Mouse (Mus musculus) Muller cell, postnatal 12 days (primary cell): ENCODE results near the gene Denr.
A peak's percentile ranks its signal among the peaks of the same experiment; 100 is the strongest.

ENCODE experiments used
- DNase-seq: peaks from one replicate; pipeline ENCODE4 v3.0.0-alpha.2; 2015; ENCODE audit errors: inconsistent ontology term

Gene Denr

DNA sequence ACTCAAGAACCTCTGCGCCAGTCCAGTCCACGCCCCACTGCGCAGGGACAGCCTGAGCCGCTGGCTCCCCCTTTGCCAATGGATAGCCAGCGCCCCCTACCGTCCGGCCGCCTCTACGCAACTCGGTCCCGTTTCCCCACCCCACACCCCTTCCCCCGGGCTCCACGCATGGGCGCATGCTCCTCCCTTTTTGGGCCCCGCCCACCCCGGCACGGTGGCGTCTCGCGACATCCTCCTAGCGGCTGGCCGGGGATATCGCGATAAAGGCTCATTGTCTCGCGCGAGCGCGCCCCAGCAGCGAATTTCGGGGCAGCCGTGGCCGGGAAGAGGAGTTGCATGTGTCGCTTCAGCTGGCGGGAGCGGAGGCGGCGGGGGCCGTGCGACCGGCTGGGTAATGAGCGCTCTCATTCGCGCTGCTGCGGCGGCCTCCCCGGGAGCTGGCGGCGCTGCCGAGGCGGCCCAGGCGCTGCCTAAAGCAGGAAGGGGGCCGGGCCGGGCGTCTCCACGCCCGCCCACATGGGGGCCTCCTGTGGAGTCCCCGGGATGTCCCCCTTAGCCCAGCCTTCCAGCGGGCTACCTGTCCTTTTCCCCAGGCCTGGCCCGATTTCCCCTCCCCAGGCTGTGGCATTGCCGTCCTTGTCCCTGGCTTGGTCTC lies at the start of gene Denr:
Gene Denr (plus strand): TSS at position 200 of the 655 bp plus-strand sequence.
- peak; percentile 100 for DNase-seq

DNA sequence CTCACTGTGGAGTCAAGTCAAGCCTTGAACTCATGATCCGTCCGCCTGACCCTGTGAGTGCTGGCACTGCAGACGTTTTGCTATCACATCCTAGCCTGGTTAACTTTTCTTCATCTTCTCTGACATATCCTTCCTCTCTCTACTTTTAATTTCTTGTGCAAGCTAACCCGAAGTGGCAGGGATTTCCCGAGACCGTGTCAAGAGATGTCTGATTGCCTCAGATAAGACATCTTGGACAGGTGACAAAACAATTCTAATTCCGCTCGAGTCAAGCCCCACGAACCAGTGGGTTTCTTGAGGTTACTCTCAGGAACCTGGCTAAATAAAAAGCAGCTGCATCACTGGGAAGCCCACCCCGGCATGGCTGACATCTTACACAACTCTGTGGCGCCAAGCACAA lies 48.2 kb upstream of the Denr start:
- DNase-seq: no peak

- no peak for DNase-seq
These were observed 44.3 kb upstream of the Denr start for GRCm38 (mm10) chr5:123862374-123863350.

GRCm38 (mm10) chr5:123863934-123864333 lies 43.0 kb upstream of the Denr start:
- DNase-seq: no peak

- DNase-seq: no peak
These were observed 41.6 kb upstream of the Denr start, which contains the start of gene Hcar2 for GRCm38 (mm10) chr5:123865365-123865764. Gene Hcar2 (minus strand): TSS chr5:123865499.

DNA sequence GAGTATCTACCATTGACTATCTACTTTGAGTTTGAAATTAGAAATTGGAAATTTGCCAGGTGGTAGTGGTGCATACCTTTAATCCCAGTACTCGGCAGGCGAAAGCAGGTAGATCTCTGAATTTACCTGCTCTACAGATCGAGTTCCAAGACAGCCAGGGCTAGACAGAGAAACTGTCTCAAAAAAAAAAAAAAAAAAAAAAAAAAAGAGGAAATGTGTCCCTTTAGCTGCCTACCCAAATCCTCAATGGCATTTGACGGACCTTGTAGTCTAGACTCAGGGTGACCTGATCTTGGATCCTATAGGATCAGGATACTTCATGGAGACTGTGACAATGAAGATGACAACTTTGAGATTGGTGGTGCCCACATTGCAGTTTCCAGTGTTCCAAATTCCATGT lies 40.5 kb upstream of the Denr start:
- DNase-seq: no peak

GRCm38 (mm10) chr5:123869615-123870014 lies 37.4 kb upstream of the Denr start:
- DNase-seq: no peak

DNA sequence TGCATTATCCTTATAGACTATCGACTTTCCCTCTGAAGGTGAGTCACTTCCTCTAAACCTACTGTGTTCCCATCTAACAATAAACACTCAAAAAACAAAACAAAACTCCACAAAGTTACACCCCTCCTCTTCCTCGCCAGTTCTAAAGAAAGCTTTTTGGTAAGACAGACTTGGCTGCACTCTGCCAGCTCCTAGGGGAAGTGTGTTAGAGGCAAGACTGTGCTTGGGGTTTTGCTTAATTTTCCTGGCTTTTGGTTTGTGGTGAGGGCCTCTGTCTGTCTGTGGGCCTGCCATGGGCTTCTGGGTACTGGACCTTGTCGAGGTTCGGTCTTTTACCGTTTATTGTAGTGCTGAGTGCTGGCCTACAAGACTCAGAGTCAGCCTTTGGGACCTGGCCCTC lies 32.8 kb upstream of the Denr start:
- no peak for DNase-seq

DNA sequence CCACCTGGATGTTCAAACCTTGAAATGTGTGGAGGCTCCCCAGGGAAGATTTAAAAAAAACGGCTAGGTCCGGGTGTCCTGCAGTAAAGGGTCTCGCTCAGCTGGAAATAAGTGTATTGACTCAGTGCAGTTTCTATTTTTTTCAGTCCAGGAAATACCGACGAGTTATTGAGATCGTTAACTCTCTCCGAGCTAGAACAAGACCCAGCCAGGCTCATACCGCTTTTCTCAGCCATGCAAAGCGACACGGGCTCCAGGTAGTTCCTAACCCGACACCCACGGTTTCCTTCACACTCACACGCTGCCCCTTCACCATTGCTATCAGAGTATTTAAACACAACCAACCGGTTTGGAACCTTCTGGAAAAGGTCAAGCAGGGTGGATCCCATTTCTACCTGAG lies 28.9 kb upstream of the Denr start:
- DNase-seq: no peak

- DNase-seq: no peak
These were observed 27.0 kb upstream of the Denr start, which contains the start of gene Hcar1 for GRCm38 (mm10) chr5:123879928-123880327. Gene Hcar1 (minus strand): TSS chr5:123880020.

GRCm38 (mm10) chr5:123880778-123881177 lies 26.2 kb upstream of the Denr start:
- no peak for DNase-seq

- DNase-seq: no peak
These were observed 23.1 kb upstream of the Denr start for GRCm38 (mm10) chr5:123883891-123884290.

GRCm38 (mm10) chr5:123884332-123884731 lies 22.6 kb upstream of the Denr start:
- DNase-seq: no peak

GRCm38 (mm10) chr5:123886365-123886764 lies 20.6 kb upstream of the Denr start:
- DNase-seq: no peak

- no peak for DNase-seq
These were observed 16.7 kb upstream of the Denr start for GRCm38 (mm10) chr5:123890312-123890711.

- DNase-seq: no peak
These were observed 16.0 kb upstream of the Denr start for GRCm38 (mm10) chr5:123890987-123891386.

DNA sequence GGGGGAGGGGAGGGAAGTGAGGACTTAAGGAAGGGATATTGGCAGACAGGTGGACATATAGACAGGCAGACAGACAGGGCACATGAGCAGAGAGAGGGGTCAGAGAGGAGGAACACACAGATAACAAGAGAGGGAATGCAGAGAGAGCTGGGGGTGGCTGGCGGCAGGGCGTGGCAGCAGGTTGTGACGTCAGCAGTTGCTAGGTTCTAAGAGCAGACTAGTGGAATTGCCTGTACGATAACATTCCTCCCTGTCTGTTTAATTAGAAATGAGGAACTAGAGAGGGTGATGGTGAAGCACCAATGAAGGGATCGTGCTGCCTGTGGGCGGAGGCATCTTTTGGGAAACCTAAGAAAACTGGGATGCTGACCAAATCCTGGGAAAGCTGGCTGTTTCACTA lies 15.3 kb upstream of the Denr start:
- DNase-seq: peak; percentile 11

GRCm38 (mm10) chr5:123893520-123893919 lies 13.5 kb upstream of the Denr start:
- DNase-seq: no peak

- DNase-seq: no peak
These were observed 10.6 kb upstream of the Denr start for GRCm38 (mm10) chr5:123896395-123896794.

DNA sequence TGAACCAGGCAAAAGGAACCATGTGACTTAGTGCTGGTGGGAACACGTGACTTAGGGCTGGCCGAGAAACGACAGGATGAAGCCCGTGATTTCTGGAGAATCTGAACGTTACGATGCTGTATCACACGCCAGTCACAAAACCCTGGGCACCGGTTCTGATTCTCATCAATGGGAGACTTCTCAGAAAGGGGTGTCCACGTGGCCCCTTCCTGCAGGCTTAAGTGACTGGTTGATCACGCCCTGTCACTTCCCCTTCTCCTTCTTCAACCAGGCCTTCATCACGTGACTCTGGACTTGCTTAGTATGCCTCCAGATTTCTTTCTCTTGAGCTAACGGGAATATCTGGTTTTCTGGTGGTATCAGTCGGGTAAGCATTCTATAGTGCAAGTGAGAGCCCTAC lies 9.6 kb upstream of the Denr start:
- DNase-seq: no peak

DNA sequence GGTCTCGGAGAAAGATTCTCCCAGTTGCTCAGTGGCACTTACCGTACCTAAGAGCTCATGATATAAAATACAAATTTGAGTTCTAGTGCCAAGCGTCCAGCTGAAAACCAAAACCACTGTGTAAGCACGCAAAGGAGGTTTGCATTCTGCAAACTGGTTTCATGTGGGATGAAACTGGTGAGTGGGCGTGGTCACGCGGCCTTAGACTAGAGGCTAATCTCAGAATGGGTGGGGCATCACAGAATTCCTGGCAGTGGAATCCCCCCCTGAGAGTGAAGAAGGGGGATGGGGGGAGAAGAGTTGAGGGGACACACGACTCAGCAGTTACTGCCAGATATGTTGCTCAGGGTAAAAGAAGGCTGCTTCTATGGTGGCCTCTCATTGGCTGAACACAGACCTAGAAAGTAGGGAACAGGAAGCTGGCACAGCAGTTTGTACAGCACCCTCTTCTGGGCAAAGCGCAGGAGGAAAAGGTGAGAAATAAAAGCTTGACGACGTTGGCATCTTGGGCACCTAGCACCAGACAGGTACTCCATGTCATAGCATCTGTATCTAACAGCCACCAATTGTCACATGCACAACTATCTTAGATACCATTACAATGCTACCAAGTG lies 2.8 kb upstream of the Denr start:
- DNase-seq: no peak
